Mouse (Mus musculus) Patski (cell line): Measurements from ENCODE around the gene Taf11. TPM values are rescaled to one million over a fixed set of nuclear protein-coding genes. Genes with fewer than 3 reads are reported as not detected.

Source experiments
- ATAC-seq: fragments of 100-300 bp; one replicate; pipeline ENCODE4 v1.8.0; 2021
- CTCF ChIA-PET: fragments of 350-600 bp; sonication (Branson Sonifier 250); formaldehyde crosslinking; loops from one replicate; lab custom pipeline; 2022; ENCODE audit warnings: inconsistent platforms; lab: Charles Lee
- POLR2A ChIA-PET: fragments of 350-600 bp; sonication (Branson Sonifier 250); formaldehyde crosslinking; loops from one replicate; lab custom pipeline; 2022; ENCODE audit warnings: antibody characterized with exemption, inconsistent platforms; lab: Charles Lee
- DNase-seq: peaks from one replicate; pipeline ENCODE4 v3.0.0-alpha.2; 2011; ENCODE audit warnings: low read depth, low spot score
- H3K27me3 ChIP-seq: fragments of 371-371 bp; one replicate; pipeline ENCODE4 v1.5.1; 2021
- CTCF ChIP-seq: fragments of 100-300 bp; IDR thresholded peaks from one replicate; pipeline ENCODE4 v1.5.1; 2021
- in situ Hi-C: fragments of 300-500 bp; cut with MboI; formaldehyde crosslinking; loops from 3 replicates; pipeline ENCODE4 v1.11.1; 2018; ENCODE audit warnings: low pct_unique_long_range_greater_than_20kb, mixed read lengths
- polyA plus RNA-seq: library from polyadenylated mRNA; unstranded; gene quantifications from one replicate; pipeline ENCODE4 v1.2.3, GENCODE M21; 2021

Gene Taf11
- polyA plus RNA-seq, 1 experiment from 2014 or later: 48.0 TPM

GRCm38 (mm10) chr17:27883994-27884393 lies 25.6 kb downstream of the Taf11 start:
- ChIA-PET CTCF (no interaction called here), POLR2A (no interaction called here)
- DNase-seq (no peak), ATAC-seq (no peak)
- in situ Hi-C loops: no loop called here
- H3K27me3 ChIP-seq: no peaks in the 10 kb centered on the region
- no peak for TF ChIP-seq CTCF

GRCm38 (mm10) chr17:27883129-27883528 lies 26.5 kb downstream of the Taf11 start:
- DNase-seq: no peak
- H3K27me3 ChIP-seq: no peaks in the 10 kb centered on the region
- no peak for TF ChIP-seq CTCF
- no peak for ATAC-seq
- in situ Hi-C loops: no loop called here
- ChIA-PET POLR2A (no interaction called here), CTCF (no interaction called here)

- ChIA-PET CTCF (interaction anchor here (0.7 kb wide), 1 partner anchor 24 kb away, joined by 3 read pairs; no protein-coding TSS in a partner anchor), POLR2A (no interaction called here)
- ATAC-seq (no peak), DNase-seq (no peak)
- no peaks in the 10 kb centered on the region for H3K27me3 ChIP-seq
- no peak for TF ChIP-seq CTCF
- in situ Hi-C loops: no loop called here
These were observed 28.1 kb downstream of the Taf11 start for GRCm38 (mm10) chr17:27881518-27881917.

- TF ChIP-seq CTCF: no peak
- no peaks in the 10 kb centered on the region for H3K27me3 ChIP-seq
- ChIA-PET CTCF (no interaction called here), POLR2A (no interaction called here)
- ATAC-seq (no peak), DNase-seq (no peak)
- in situ Hi-C loops: no loop called here
These were observed 35.1 kb downstream of the Taf11 start for GRCm38 (mm10) chr17:27874510-27874909.

- CTCF ChIA-PET: no interaction called here
- DNase-seq (no peak), ATAC-seq (no peak)
- in situ Hi-C loops: no loop called here
- no peak for TF ChIP-seq CTCF
- H3K27me3 ChIP-seq: no peaks in the 10 kb centered on the region
- POLR2A ChIA-PET: no interaction called here
These were observed 36.1 kb downstream of the Taf11 start for GRCm38 (mm10) chr17:27873583-27873982.

GRCm38 (mm10) chr17:27871851-27872250 lies 37.8 kb downstream of the Taf11 start:
- ATAC-seq: no peak
- TF ChIP-seq CTCF: no peak
- no peaks in the 10 kb centered on the region for H3K27me3 ChIP-seq
- no peak for DNase-seq
- ChIA-PET CTCF (no interaction called here), POLR2A (no interaction called here)
- in situ Hi-C loops: no loop called here

- no peaks in the 10 kb centered on the region for H3K27me3 ChIP-seq
- TF ChIP-seq CTCF: no peak
- POLR2A ChIA-PET: no interaction called here
- CTCF ChIA-PET: no interaction called here
- ATAC-seq (no peak), DNase-seq (no peak)
- in situ Hi-C loops: no loop called here
These were observed 42.9 kb downstream of the Taf11 start for GRCm38 (mm10) chr17:27866737-27867136.

- ChIA-PET POLR2A (no interaction called here), CTCF (no interaction called here)
- in situ Hi-C loops: no loop called here
- ATAC-seq (no peak), DNase-seq (no peak)
- no peaks in the 10 kb centered on the region for H3K27me3 ChIP-seq
- no peak for TF ChIP-seq CTCF
These were observed 44.2 kb downstream of the Taf11 start for GRCm38 (mm10) chr17:27865461-27865860.

- TF ChIP-seq CTCF: no peak
- in situ Hi-C loops: no loop called here
- POLR2A ChIA-PET: no interaction called here
- no peaks in the 10 kb centered on the region for H3K27me3 ChIP-seq
- no peak for DNase-seq
- ATAC-seq: no peak
- CTCF ChIA-PET: no interaction called here
These were observed 50.5 kb downstream of the Taf11 start for GRCm38 (mm10) chr17:27859131-27859530.

GRCm38 (mm10) chr17:27857649-27858475 lies 51.8 kb downstream of the Taf11 start:
- in situ Hi-C loops: no loop called here
- CTCF ChIA-PET: interaction anchor here (0.8 to 0.9 kb wide), 3 partner anchors 24 to 89 kb away, joined by 3 to 4 read pairs (median 3); no protein-coding TSS in a partner anchor

More at GRCm38 (mm10) chr17:27857649-27858475, 51.8 kb downstream of the Taf11 start:
- DNase-seq (no peak), ATAC-seq (no peak)
- no peak for TF ChIP-seq CTCF
- H3K27me3 ChIP-seq: no peaks in the 10 kb centered on the region
- POLR2A ChIA-PET: interaction anchor here (0.6 to 0.7 kb wide), 2 partner anchors 15 to 920 kb away, joined by 3 to 5 read pairs; no protein-coding TSS in a partner anchor
